Mouse (Mus musculus) testis, adult 2 months (tissue): ENCODE data around the gene Cryl1. TPM values are rescaled to one million over a fixed set of nuclear protein-coding genes. Genes with fewer than 3 reads are reported as not detected.

ENCODE experiments used
- H3K27ac ChIP-seq: fragments of 200-500 bp; 2 replicates; pipeline ENCODE4 v1.5.1; 2012; ENCODE audit warnings: low read depth, low read length; ENCODE audit not compliant: control insufficient read depth, insufficient read depth
- H3K27me3 ChIP-seq: fragments of 200-500 bp; 2 replicates; pipeline ENCODE4 v1.6.1; 2012; ENCODE audit warnings: mild to moderate bottlenecking, low read length, moderate library complexity; ENCODE audit not compliant: control insufficient read depth, insufficient read depth
- H3K36me3 ChIP-seq: fragments of 200-500 bp; 2 replicates; pipeline ENCODE4 v1.6.1; 2012; ENCODE audit warnings: mild to moderate bottlenecking, low read length; ENCODE audit not compliant: control insufficient read depth, insufficient read depth
- H3K4me1 ChIP-seq: fragments of 200-500 bp; 2 replicates; pipeline ENCODE4 v1.6.1; 2012; ENCODE audit warnings: low read length; ENCODE audit not compliant: control insufficient read depth, insufficient read depth
- H3K4me3 ChIP-seq: fragments of 200-500 bp; 2 replicates; pipeline ENCODE4 v1.5.1; 2012; ENCODE audit warnings: low read depth, mild to moderate bottlenecking, low read length, moderate library complexity, mixed read lengths; ENCODE audit not compliant: control insufficient read depth
- CTCF ChIP-seq: fragments of 200-500 bp; IDR thresholded peaks from 2 replicates; pipeline ENCODE4 v1.5.1; 2012; ENCODE audit warnings: low read depth, mild to moderate bottlenecking, inconsistent platforms, low read length, moderate library complexity; ENCODE audit not compliant: control insufficient read depth, insufficient read depth, insufficient replicate concordance
- POLR2A ChIP-seq: fragments of 200-500 bp; IDR thresholded peaks from 2 replicates; pipeline ENCODE4 v1.6.1; 2012; ENCODE audit warnings: low read depth, mild to moderate bottlenecking, inconsistent platforms, low read length, moderate library complexity; ENCODE audit not compliant: control insufficient read depth
- polyA plus RNA-seq: library from polyadenylated mRNA; depleted of rRNA; stranded (reverse); fragments of >200 nt; gene quantifications from 2 replicates; pipeline ENCODE4 v1.2.3, GENCODE M21; 2012

The Cryl1 gene
- polyA plus RNA-seq, 1 experiment, result 5.3 TPM

DNA sequence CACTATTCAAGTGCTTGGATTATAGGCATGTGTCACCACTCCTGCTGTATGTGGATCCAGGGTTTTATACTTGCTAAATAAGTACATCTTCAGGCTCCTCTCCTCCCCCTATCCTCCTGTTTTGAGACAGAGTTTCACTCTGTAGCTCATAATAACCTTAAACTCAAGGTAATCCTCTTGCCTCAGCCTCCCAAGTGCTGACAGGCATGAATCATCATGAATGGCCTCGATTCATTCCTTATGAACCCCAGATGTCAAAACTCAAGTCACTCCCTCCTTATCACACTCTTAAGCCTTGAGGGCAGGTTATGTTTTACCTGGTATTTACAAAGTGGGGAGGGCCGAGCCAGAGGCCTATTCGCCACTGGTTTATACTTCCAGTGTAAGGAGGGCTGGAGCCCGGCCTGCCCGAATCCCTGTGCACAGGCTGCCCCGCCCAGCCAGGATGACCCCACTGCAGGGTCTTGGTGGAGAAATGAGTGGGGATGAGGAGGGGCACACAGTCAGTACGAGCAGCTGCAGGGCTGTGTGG, 121.8 kb downstream of the Cryl1 start:
- no peak overlapping the region for H3K4me3 ChIP-seq
- TF ChIP-seq CTCF (no peak), POLR2A (no peak)
- H3K36me3 ChIP-seq, result no peaks in the 10 kb centered on the region
- no peak overlapping the region for H3K27ac ChIP-seq
- no peaks in the 10 kb centered on the region for H3K4me1 ChIP-seq
- H3K27me3 ChIP-seq, result no peaks in the 10 kb centered on the region

DNA sequence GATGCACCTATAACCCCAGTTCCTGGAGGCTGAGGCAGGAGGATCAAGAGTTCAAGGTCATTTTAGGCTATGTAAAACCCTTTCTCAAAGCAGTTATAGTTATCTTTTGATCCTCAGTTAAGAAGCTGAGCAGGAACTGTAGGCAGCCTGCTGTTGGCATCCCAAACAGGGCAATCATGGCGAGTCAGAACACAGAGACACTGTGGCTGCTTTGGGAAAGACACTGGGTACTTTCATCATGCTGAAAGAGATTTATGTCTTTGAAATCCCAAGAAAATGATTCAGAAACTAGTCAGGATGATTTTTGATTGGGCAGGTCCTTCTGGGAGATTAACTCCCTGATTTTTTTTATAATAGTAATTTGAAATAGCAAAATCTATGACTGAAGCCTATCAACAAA, 126.0 kb downstream of the Cryl1 start:
- Histone ChIP-seq H3K27ac (no peak overlapping the region), H3K27me3 (no peaks in the 10 kb centered on the region), H3K4me1 (no peaks in the 10 kb centered on the region), H3K36me3 (no peaks in the 10 kb centered on the region), H3K4me3 (no peak overlapping the region)
- no peak for TF ChIP-seq CTCF
- TF ChIP-seq POLR2A, result no peak

DNA sequence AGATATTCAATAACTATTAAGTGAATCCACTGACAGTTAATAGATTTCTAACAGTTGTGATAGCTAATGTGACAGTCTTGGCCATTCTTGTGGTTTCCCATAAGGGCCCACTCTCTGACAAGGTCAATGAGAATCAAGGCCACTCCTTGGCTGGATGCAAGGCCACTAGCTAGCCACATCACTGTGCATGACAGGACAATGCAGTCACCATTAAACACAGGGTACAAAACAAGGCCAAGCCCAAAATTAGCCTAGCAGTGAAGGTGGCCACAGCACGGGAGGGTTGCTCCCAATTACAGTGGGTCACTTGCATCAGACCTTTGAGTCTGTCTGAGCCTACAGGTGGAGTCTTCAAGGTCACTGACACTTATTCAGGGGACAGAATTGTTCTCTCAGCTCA, 126.5 kb downstream of the Cryl1 start:
- no peaks in the 10 kb centered on the region for H3K36me3 ChIP-seq
- H3K4me3 ChIP-seq, result no peak overlapping the region
- H3K27me3 ChIP-seq, result no peaks in the 10 kb centered on the region
- H3K4me1 ChIP-seq, result no peaks in the 10 kb centered on the region
- TF ChIP-seq CTCF, result no peak
- no peak for TF ChIP-seq POLR2A
- no peak overlapping the region for H3K27ac ChIP-seq

DNA sequence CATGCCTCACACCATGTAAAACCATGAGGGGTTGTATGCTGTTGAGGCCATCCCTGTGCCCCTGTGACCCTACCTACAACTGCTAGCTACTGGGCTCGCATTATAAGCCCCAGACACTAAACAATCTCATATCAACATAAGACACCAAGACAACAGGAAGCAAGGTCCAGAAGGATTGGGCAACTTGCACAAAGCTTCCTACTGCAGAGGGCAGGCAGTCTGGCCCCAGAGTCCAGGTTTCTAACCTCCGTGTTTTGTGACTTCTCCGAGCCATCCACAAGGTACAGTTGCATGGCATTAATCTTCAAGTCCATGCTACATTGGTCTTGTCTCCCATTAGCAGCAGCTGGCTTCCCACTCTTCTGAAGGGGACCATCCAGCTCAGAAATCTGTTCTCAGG, 129.4 kb downstream of the Cryl1 start:
- Histone ChIP-seq H3K4me3 (no peak overlapping the region), H3K27ac (no peak overlapping the region), H3K27me3 (no peaks in the 10 kb centered on the region), H3K4me1 (no peaks in the 10 kb centered on the region), H3K36me3 (no peaks in the 10 kb centered on the region)
- TF ChIP-seq CTCF (no peak), POLR2A (no peak)

DNA sequence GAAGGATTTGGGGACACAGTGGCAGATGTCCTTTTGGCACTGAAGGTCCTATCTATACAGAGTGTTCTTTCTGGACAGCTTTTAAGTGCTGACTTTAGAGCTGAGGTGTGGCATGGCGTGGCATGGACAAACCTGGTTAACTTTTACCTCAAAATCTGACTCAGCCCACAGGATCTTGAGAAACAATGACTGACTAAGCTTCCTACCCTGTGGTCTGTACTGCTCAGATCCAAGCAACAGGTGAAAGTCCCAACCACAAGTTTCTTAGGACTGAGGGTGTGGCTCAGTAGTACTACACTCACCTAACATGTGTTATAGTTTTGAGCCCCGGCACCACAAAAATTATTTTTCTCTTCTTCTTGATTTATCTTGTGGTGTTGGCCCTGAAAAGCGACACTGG, 130.0 kb downstream of the Cryl1 start:
- no peak overlapping the region for H3K4me3 ChIP-seq
- TF ChIP-seq POLR2A (no peak), CTCF (no peak)
- no peak overlapping the region for H3K27ac ChIP-seq
- no peaks in the 10 kb centered on the region for H3K27me3 ChIP-seq
- H3K36me3 ChIP-seq, result no peaks in the 10 kb centered on the region
- H3K4me1 ChIP-seq, result no peaks in the 10 kb centered on the region

DNA sequence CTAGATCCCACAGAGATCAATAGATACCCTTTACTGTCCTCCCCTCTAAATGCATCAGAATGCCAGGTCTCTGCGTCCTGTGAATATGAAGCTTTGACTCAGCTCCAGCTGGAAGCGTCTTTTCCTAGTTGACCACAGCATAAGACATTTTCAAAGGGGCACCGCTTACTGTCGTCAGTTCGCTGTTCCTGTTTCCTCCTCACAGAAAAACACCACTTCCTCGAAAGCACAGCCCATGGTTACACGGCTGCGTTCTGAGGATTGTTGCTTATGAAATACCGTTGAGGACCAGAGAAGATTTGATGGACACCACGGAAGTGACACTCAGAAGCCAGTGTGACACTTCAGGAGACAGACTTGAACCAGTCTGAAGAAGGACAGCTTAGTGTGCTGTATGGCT, 134.4 kb downstream of the Cryl1 start:
- TF ChIP-seq CTCF (no peak), POLR2A (no peak)
- H3K27me3 ChIP-seq, result no peaks in the 10 kb centered on the region
- H3K27ac ChIP-seq, result no peak overlapping the region
- no peaks in the 10 kb centered on the region for H3K36me3 ChIP-seq
- no peak overlapping the region for H3K4me3 ChIP-seq
- H3K4me1 ChIP-seq, result no peaks in the 10 kb centered on the region

DNA sequence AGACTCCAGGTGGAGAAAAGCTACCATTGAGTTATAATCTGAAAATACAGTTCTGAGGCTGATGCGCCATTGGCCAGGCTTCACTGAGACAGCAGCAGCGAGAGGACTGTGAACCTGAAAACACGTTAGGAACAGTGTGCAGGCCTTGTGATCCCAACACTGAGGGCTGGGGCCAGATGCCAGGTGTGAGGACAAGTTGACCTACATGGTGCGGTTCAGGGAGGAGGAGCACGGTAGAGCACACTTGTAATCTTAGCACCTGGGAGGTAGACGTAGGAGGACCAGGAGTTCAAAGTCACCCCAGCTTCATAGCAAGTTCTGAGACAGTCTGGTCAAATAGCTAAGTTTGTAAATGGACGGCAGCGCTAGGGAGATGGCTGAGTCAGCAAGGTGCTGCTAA, 139.0 kb downstream of the Cryl1 start:
- Histone ChIP-seq H3K4me3 (no peak overlapping the region), H3K36me3 (no peaks in the 10 kb centered on the region), H3K27ac (no peak overlapping the region), H3K27me3 (no peaks in the 10 kb centered on the region), H3K4me1 (no peaks in the 10 kb centered on the region)
- TF ChIP-seq POLR2A (no peak), CTCF (no peak)

DNA sequence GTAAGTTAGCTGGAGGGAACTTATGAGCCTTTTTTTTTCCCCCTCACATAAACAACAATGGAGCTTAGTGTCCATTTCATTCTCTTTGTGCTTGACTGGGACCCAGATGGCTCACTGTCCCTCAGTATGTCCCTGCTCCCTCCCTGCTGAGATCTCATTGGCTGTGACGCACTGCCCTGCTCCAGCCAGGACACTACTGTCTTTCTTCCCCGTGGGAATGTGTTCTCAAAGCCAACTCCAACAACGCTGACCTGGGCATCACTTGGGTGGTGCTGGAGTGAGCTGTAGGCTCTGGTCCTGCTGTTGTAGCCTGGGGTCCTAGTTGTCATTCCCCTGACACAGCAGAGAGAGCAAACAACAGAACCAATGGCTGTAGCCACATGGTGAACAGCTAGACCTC, 149.7 kb downstream of the Cryl1 start:
- Histone ChIP-seq H3K4me3 (no peak overlapping the region), H3K27me3 (no peaks in the 10 kb centered on the region), H3K4me1 (no peaks in the 10 kb centered on the region), H3K36me3 (no peaks in the 10 kb centered on the region), H3K27ac (no peak overlapping the region)
- TF ChIP-seq CTCF, result no peak
- TF ChIP-seq POLR2A, result no peak
